Mouse (Mus musculus): ENCODE results near the gene Ulk3.

GRCm38 (mm10) chr9:57627892-57628291 is 38.6 kb downstream of the Ulk3 start:
- TF ChIP-seq CTCF (IDR thresholded peaks at IDR 0.05; ENCODE audit: insufficient read depth, low read length) (no peak), POLR2A (IDR thresholded peaks at IDR 0.05; ENCODE audit: borderline replicate concordance, extremely low read depth, low read depth, low read length) (no peak)
